Mouse (Mus musculus): ENCODE data around the gene Tle2. TPM values are rescaled to one million over a fixed set of nuclear protein-coding genes. Genes with fewer than 3 reads are reported as not detected.

Tle2 gene
- polyA plus RNA-seq, 1 experiment from 2014 or later, result 41.7 TPM

DNA sequence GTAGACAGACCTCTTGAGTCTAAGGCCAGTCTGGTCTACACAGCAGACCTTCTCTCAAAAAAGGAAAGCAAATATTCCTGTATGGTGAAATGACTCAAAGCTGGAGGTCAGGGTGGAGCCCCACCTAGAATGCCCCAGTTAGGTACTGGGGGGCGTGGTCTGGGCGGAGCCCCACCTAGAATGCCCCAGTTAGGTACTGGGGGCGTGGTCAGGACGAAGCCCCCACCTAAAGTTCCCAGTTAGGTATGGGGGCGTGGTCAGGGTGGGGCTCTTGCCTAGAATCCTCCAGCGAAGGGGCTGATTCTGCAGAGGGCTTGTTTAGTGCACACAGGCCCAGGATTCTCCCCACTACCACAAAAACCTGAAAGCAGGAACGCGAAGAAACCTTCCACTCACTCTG is 49.1 kb downstream of the Tle2 start:
- Histone ChIP-seq H3K27ac (no peak overlapping the region), H3K4me1 (peaks cover 25% of the 10 kb centered on the region), H3K4me2 (no peak overlapping the region), H3K27me3 (no peaks in the 10 kb centered on the region), H3K36me3 (peaks cover 62% of the 10 kb centered on the region), H3K4me3 (no peak overlapping the region), H3K9me3 (no peaks in the 10 kb centered on the region), H3K9ac (no peak overlapping the region)
- 54% methylated on average over 8 of the region's 8 CpGs for WGBS
- ATAC-seq (ENCODE audit: insufficient number of reproducible peaks, low FRiP score, low TSS enrichment, low read depth), result no peak

GRCm38 (mm10) chr10:81626101-81626993 is 52.0 kb downstream of the Tle2 start:
- Histone ChIP-seq H3K27me3 (no peaks in the 10 kb centered on the region), H3K27ac (peak overlapping the region; percentile 93), H3K4me3 (peak overlapping the region; percentile 64), H3K9me3 (no peaks in the 10 kb centered on the region), H3K4me2 (peak overlapping the region; percentile 79), H3K9ac (peak overlapping the region; percentile 62; the same call in 1 of the 2 replicates), H3K36me3 (peaks cover 49% of the 10 kb centered on the region), H3K4me1 (peaks cover 26% of the 10 kb centered on the region)
- 89% methylated on average over 22 of the region's 22 CpGs for WGBS
- ATAC-seq (ENCODE audit: insufficient number of reproducible peaks, low FRiP score, low TSS enrichment, low read depth), result no peak

GRCm38 (mm10) chr10:81626994-81627835 is 52.9 kb downstream of the Tle2 start, which contains the start of gene Sirt6:
Gene Sirt6 (minus strand): TSS chr10:81627797.
- Histone ChIP-seq H3K27me3 (no peaks in the 10 kb centered on the region), H3K36me3 (peaks cover 41% of the 10 kb centered on the region), H3K4me2 (peak within 1 kb of the TSS; percentile 79), H3K27ac (peak within 1 kb of the TSS; percentile 93), H3K4me1 (peaks cover 26% of the 10 kb centered on the region), H3K4me3 (peak within 1 kb of the TSS; percentile 64), H3K9me3 (no peaks in the 10 kb centered on the region), H3K9ac (peak within 1 kb of the TSS; percentile 62)
- 4% methylated on average over 40 of the region's 40 CpGs for WGBS
- peak; percentile 85 for ATAC-seq (ENCODE audit: insufficient number of reproducible peaks, low FRiP score, low TSS enrichment, low read depth)

DNA sequence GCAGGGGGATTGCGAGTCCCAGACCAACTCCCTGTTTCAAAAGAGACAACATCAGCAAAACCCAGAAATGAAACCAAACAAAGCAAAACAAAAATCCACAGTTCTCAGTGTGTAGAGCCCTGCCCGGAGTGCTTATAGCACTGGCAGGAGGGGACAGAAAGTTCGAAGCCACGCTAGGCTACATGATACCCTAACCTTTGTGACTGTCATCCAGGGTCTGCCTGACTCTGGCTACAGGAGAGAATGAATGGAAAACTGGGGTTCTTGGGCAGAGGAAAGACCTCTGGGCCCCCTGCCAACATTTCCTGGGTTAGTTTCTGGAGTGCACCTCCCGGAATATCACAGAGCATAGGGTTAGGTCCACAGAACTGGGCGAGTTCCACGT is 53.5 kb downstream of the Tle2 start:
- H3K4me3 ChIP-seq, result peak overlapping the region; percentile 64
- peaks cover 35% of the 10 kb centered on the region for H3K36me3 ChIP-seq
- H3K27ac ChIP-seq, result peak overlapping the region; percentile 93
- H3K9ac ChIP-seq, result peak overlapping the region; percentile 35
- peak overlapping the region; percentile 79 for H3K4me2 ChIP-seq
- peaks cover 26% of the 10 kb centered on the region for H3K4me1 ChIP-seq
- no peak for ATAC-seq (ENCODE audit: insufficient number of reproducible peaks, low FRiP score, low TSS enrichment, low read depth)
- WGBS, result 42% methylated on average over 7 of the region's 7 CpGs
- H3K9me3 ChIP-seq, result no peaks in the 10 kb centered on the region
- H3K27me3 ChIP-seq, result no peaks in the 10 kb centered on the region

- WGBS, result 69% methylated on average over 16 of the region's 16 CpGs
- Histone ChIP-seq H3K27ac (peak within 1 kb of the TSS; percentile 93), H3K4me2 (peak within 1 kb of the TSS; percentile 79), H3K36me3 (peaks cover 29% of the 10 kb centered on the region), H3K4me3 (peak within 1 kb of the TSS; percentile 64), H3K9ac (peak within 1 kb of the TSS; percentile 62), H3K4me1 (peaks cover 31% of the 10 kb centered on the region), H3K27me3 (no peaks in the 10 kb centered on the region), H3K9me3 (no peaks in the 10 kb centered on the region)
- ATAC-seq (ENCODE audit: insufficient number of reproducible peaks, low FRiP score, low TSS enrichment, low read depth), result no peak
Measured at GRCm38 (mm10) chr10:81628390-81628789, 54.0 kb downstream of the Tle2 start, which contains the start of gene Ankrd24. Gene Ankrd24 (plus strand): TSS chr10:81628540.

DNA sequence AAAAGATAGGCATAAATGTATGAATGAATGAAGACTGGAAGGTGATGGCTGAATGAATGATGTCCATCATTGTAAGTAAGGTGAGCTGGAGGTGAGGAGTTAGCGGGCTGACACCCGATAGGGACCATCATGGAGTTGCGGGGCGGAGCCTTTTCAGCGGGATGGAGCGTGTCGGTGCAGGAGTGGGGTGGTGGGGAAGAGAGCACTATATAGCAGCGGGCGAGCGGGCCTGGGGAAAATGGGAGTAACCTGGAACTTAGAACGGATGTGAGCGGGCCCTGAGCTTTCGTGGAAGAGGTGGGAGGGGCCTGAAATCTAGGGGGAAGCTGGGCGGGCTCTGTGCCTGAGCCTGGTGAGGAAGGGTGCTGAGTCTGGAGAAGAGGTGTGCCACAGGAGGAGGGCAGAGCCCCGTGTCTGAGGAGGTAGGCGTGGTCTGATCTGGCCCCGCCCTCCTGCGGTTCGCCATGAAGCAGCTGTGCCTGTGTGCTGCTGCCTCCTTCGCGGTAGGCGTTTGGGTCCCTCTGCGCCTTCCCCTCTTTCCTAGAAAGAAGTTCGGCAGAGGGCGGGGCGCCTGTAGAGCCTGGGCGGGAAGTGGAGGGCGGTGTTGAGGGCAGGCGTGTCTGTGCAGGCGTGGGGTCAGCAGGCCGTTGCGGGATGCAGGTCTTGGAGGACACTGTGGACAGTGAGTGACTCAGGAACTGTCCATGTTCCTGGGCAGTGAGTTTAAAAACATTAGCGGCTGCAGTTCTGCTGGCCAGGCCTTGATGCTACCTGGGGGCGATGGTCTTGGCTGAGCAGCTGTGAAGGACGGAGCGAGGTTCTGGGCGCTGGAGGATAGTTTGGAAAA is 59.1 kb downstream of the Tle2 start:
- Histone ChIP-seq H3K27me3 (no peaks in the 10 kb centered on the region), H3K36me3 (no peaks in the 10 kb centered on the region), H3K4me3 (peak overlapping the region; percentile 51), H3K4me1 (peaks cover 17% of the 10 kb centered on the region), H3K9me3 (no peaks in the 10 kb centered on the region), H3K27ac (peak overlapping the region; percentile 77), H3K4me2 (peak overlapping the region; percentile 85), H3K9ac (peak overlapping the region; percentile 36)
- peak; percentile 91 for ATAC-seq (ENCODE audit: insufficient number of reproducible peaks, low FRiP score, low TSS enrichment, low read depth)
- WGBS, result 3% methylated on average over 36 of the region's 37 CpGs

- H3K4me1 ChIP-seq, result peaks cover 17% of the 10 kb centered on the region
- no peak for ATAC-seq (ENCODE audit: insufficient number of reproducible peaks, low FRiP score, low TSS enrichment, low read depth)
Measured at GRCm38 (mm10) chr10:81636338-81636737, 62.0 kb downstream of the Tle2 start.

GRCm38 (mm10) chr10:81638101-81638500 is 63.7 kb downstream of the Tle2 start:
- Histone ChIP-seq H3K27ac (no peak overlapping the region), H3K4me2 (no peak overlapping the region), H3K9me3 (no peaks in the 10 kb centered on the region), H3K4me3 (no peak overlapping the region), H3K27me3 (no peaks in the 10 kb centered on the region), H3K36me3 (no peaks in the 10 kb centered on the region), H3K9ac (no peak overlapping the region), H3K4me1 (peaks cover 32% of the 10 kb centered on the region)
- ATAC-seq (ENCODE audit: insufficient number of reproducible peaks, low FRiP score, low TSS enrichment, low read depth), result no peak
- WGBS, result 70% methylated on average over 6 of the region's 6 CpGs

More at GRCm38 (mm10) chr10:81636338-81636737, 62.0 kb downstream of the Tle2 start:
- Histone ChIP-seq H3K27ac (no peak overlapping the region), H3K27me3 (no peaks in the 10 kb centered on the region), H3K4me3 (no peak overlapping the region), H3K36me3 (no peaks in the 10 kb centered on the region), H3K4me2 (no peak overlapping the region), H3K9me3 (no peaks in the 10 kb centered on the region), H3K9ac (no peak overlapping the region)
- WGBS, result 17% methylated on average over 8 of the region's 8 CpGs

Other genes with a start within 250 kb of the Tle2 start
- 11.9 and 12.8 TPM in 2 replicates for gene Tbxa2r, start 245.8 kb upstream of the Tle2 start, polyA plus RNA-seq (2015; fragmentation: Nextera tagmentation; extraction: Ambion mirVana)
- gene Gipc3, start 231.3 kb upstream of the Tle2 start, polyA plus RNA-seq (2015; fragmentation: Nextera tagmentation; extraction: Ambion mirVana), result 0.04 and 0.07 TPM in 2 replicates
- 86.0 and 89.9 TPM in 2 replicates for gene Hmg20b, start 224.1 kb upstream of the Tle2 start, polyA plus RNA-seq (2015; fragmentation: Nextera tagmentation; extraction: Ambion mirVana)
- 13.3 and 13.4 TPM in 2 replicates for gene Mfsd12, start 217.1 kb upstream of the Tle2 start, polyA plus RNA-seq (2015; fragmentation: Nextera tagmentation; extraction: Ambion mirVana)
- 0.60 and 1.6 TPM in 2 replicates for gene 4930404N11Rik, start 208.7 kb upstream of the Tle2 start, polyA plus RNA-seq (2015; fragmentation: Nextera tagmentation; extraction: Ambion mirVana)
- 82.2 and 90.9 TPM in 2 replicates for gene Fzr1, start 196.0 kb upstream of the Tle2 start, polyA plus RNA-seq (2015; fragmentation: Nextera tagmentation; extraction: Ambion mirVana)
- gene Dohh, start 190.1 kb upstream of the Tle2 start, polyA plus RNA-seq (2015; fragmentation: Nextera tagmentation; extraction: Ambion mirVana), result 79.8 and 88.7 TPM in 2 replicates
- gene Gm48551, start 190.1 kb upstream of the Tle2 start, polyA plus RNA-seq (2015; fragmentation: Nextera tagmentation; extraction: Ambion mirVana), result 2.1 and 3.1 TPM in 2 replicates
- gene Gm48552, start 185.6 kb upstream of the Tle2 start, polyA plus RNA-seq (2015; fragmentation: Nextera tagmentation; extraction: Ambion mirVana), result 0.51 and 1.7 TPM in 2 replicates
- gene Smim24, start 181.5 kb upstream of the Tle2 start, polyA plus RNA-seq (2015; fragmentation: Nextera tagmentation; extraction: Ambion mirVana), result 2.9 and 3.6 TPM in 2 replicates
- 138 and 146 TPM in 2 replicates for gene Nfic, start 118.9 kb upstream of the Tle2 start, polyA plus RNA-seq (2015; fragmentation: Nextera tagmentation; extraction: Ambion mirVana)
- 1.1 and 1.3 TPM in 2 replicates for gene Celf5, start 91.9 kb upstream of the Tle2 start, polyA plus RNA-seq (2015; fragmentation: Nextera tagmentation; extraction: Ambion mirVana)
- gene Ncln, start 78.2 kb upstream of the Tle2 start, polyA plus RNA-seq (2015; fragmentation: Nextera tagmentation; extraction: Ambion mirVana), result 94.0 and 95.1 TPM in 2 replicates
- gene S1pr4, start 74.4 kb upstream of the Tle2 start, polyA plus RNA-seq (2015; fragmentation: Nextera tagmentation; extraction: Ambion mirVana), result 0.67 and 0.72 TPM in 2 replicates
- gene Gna15, start 50.3 kb upstream of the Tle2 start, polyA plus RNA-seq (2015; fragmentation: Nextera tagmentation; extraction: Ambion mirVana), result 7.3 and 7.9 TPM in 2 replicates
- gene Gna11, start 29.4 kb upstream of the Tle2 start, polyA plus RNA-seq (2015; fragmentation: Nextera tagmentation; extraction: Ambion mirVana), result 80.4 and 81.7 TPM in 2 replicates
- 517 and 519 TPM in 2 replicates for gene Aes, start 15.1 kb upstream of the Tle2 start, polyA plus RNA-seq (2015; fragmentation: Nextera tagmentation; extraction: Ambion mirVana)
- gene Tle6, start 26.5 kb downstream of the Tle2 start, polyA plus RNA-seq (2015; fragmentation: Nextera tagmentation; extraction: Ambion mirVana), result 9.9 and 11.7 TPM in 2 replicates
- 0.81 and 1.0 TPM in 2 replicates for gene BC025920, start 31.7 kb downstream of the Tle2 start, polyA plus RNA-seq (2015; fragmentation: Nextera tagmentation; extraction: Ambion mirVana)
- 41.7 and 42.3 TPM in 2 replicates for gene Sirt6, start 53.2 kb downstream of the Tle2 start, polyA plus RNA-seq (2015; fragmentation: Nextera tagmentation; extraction: Ambion mirVana)
- 8.8 and 11.9 TPM in 2 replicates for gene Ankrd24, start 54.0 kb downstream of the Tle2 start, polyA plus RNA-seq (2015; fragmentation: Nextera tagmentation; extraction: Ambion mirVana)
- 4.2 and 4.6 TPM in 2 replicates for gene Gm10778, start 74.5 kb downstream of the Tle2 start, polyA plus RNA-seq (2015; fragmentation: Nextera tagmentation; extraction: Ambion mirVana)
- gene Zfp433, start 130.3 kb downstream of the Tle2 start, polyA plus RNA-seq (2015; fragmentation: Nextera tagmentation; extraction: Ambion mirVana), result 12.4 and 15.8 TPM in 2 replicates
- 7.4 and 7.5 TPM in 2 replicates for gene Gm3055, start 196.6 kb downstream of the Tle2 start, polyA plus RNA-seq (2015; fragmentation: Nextera tagmentation; extraction: Ambion mirVana)
- 2.8 and 4.0 TPM in 2 replicates for gene Gm4767, start 237.6 kb downstream of the Tle2 start, polyA plus RNA-seq (2015; fragmentation: Nextera tagmentation; extraction: Ambion mirVana)